Mouse (Mus musculus) embryonic facial prominence, embryonic 15.5 days (tissue): Measurements from ENCODE around the gene Cdyl2. TPM values are rescaled to one million over a fixed set of nuclear protein-coding genes. Genes with fewer than 3 reads are reported as not detected.

Source experiments
- ATAC-seq: fragments of 200-750 bp; cut with Nextera tagmentation; 2 replicates; pipeline ENCODE4 v1.8.0; 2017; ENCODE audit warnings: low read depth, moderate TSS enrichment; ENCODE audit not compliant: insufficient number of reproducible peaks, low FRiP score, low TSS enrichment
- H3K27ac ChIP-seq: fragments of 300-500 bp; sonication (generic); replicated peaks from 2 replicates; pipeline ENCODE4 v1.5.1; 2015; ENCODE audit warnings: mild to moderate bottlenecking, inconsistent platforms
- H3K27me3 ChIP-seq: fragments of 300-500 bp; sonication (generic); 2 replicates; pipeline ENCODE4 v1.6.1; 2015; ENCODE audit warnings: inconsistent platforms
- H3K36me3 ChIP-seq: fragments of 300-500 bp; sonication (generic); 2 replicates; pipeline ENCODE4 v1.6.1; 2015; ENCODE audit warnings: mild to moderate bottlenecking, inconsistent platforms
- H3K4me1 ChIP-seq: fragments of 300-500 bp; sonication (generic); 2 replicates; pipeline ENCODE4 v1.6.1; 2015; ENCODE audit warnings: inconsistent platforms
- H3K4me2 ChIP-seq: fragments of 300-500 bp; sonication (generic); replicated peaks from 2 replicates; pipeline ENCODE4 v1.6.1; 2015; ENCODE audit warnings: mild to moderate bottlenecking, inconsistent platforms
- H3K4me3 ChIP-seq: fragments of 300-500 bp; sonication (generic); replicated peaks from 2 replicates; pipeline ENCODE4 v1.5.1; 2015; ENCODE audit warnings: mild to moderate bottlenecking, inconsistent platforms
- H3K9ac ChIP-seq: fragments of 300-500 bp; sonication (generic); 2 replicates; pipeline ENCODE4 v1.6.1; 2015; ENCODE audit warnings: inconsistent platforms
- H3K9me3 ChIP-seq: fragments of 300-500 bp; sonication (generic); replicated peaks from 2 replicates; pipeline ENCODE4 v1.6.1; 2016; ENCODE audit warnings: inconsistent platforms
- WGBS: fragments of 180-500 bp; shearing (Covaris S2); methylation state at CpG from one replicate; pipeline ENCODE4 v1.1.7; 2015; 5-methylcytosine and 5-hydroxymethylcytosine counted together
- polyA plus RNA-seq: library from polyadenylated mRNA; unstranded; fragments of >200 nt; fragmentation: Nextera tagmentation; extraction: Ambion mirVana; gene quantifications from 2 replicates; pipeline ENCODE4 v1.2.1, GENCODE M21; 2015

Gene Cdyl2
- polyA plus RNA-seq, 1 experiment from 2014 or later: 9.1 TPM

- no peak for ATAC-seq
- H3K36me3 ChIP-seq: no peaks in the 10 kb centered on the region
- 54% methylated on average over 5 of the region's 5 CpGs for WGBS
- H3K4me3 ChIP-seq: no peak overlapping the region
- H3K4me2 ChIP-seq: no peak overlapping the region
- H3K27me3 ChIP-seq: no peaks in the 10 kb centered on the region
- H3K27ac ChIP-seq: no peak overlapping the region
- H3K9me3 ChIP-seq: 0 out of 2 replicates have a peak, but pooled peaks cover 10% of the 10 kb centered on the region
- no peak overlapping the region for H3K9ac ChIP-seq
- no peaks in the 10 kb centered on the region for H3K4me1 ChIP-seq
Observed at GRCm38 (mm10) chr8:116671543-116671942, 61.2 kb downstream of the Cdyl2 start.

- Histone ChIP-seq H3K27me3 (no peaks in the 10 kb centered on the region), H3K4me2 (no peak overlapping the region), H3K36me3 (no peaks in the 10 kb centered on the region), H3K9ac (no peak overlapping the region), H3K4me1 (no peaks in the 10 kb centered on the region), H3K27ac (no peak overlapping the region), H3K9me3 (0 out of 2 replicates have a peak, but pooled peaks cover 10% of the 10 kb centered on the region), H3K4me3 (no peak overlapping the region)
- ATAC-seq: no peak
- WGBS: 88% methylated on average over 7 of the region's 7 CpGs
Observed at GRCm38 (mm10) chr8:116670604-116671003, 62.2 kb downstream of the Cdyl2 start.

GRCm38 (mm10) chr8:116668977-116669376, 63.8 kb downstream of the Cdyl2 start:
- Histone ChIP-seq H3K9ac (no peak overlapping the region), H3K27me3 (no peaks in the 10 kb centered on the region), H3K4me1 (no peaks in the 10 kb centered on the region), H3K4me2 (no peak overlapping the region), H3K27ac (no peak overlapping the region), H3K36me3 (no peaks in the 10 kb centered on the region), H3K9me3 (0 out of 2 replicates have a peak, but pooled peaks cover 10% of the 10 kb centered on the region), H3K4me3 (no peak overlapping the region)
- no peak for ATAC-seq
- WGBS: 92% methylated on average over 7 of the region's 7 CpGs

- Histone ChIP-seq H3K4me1 (no peaks in the 10 kb centered on the region), H3K9me3 (0 out of 2 replicates have a peak, but pooled peaks cover 10% of the 10 kb centered on the region), H3K27me3 (no peaks in the 10 kb centered on the region), H3K36me3 (no peaks in the 10 kb centered on the region), H3K9ac (no peak overlapping the region), H3K4me3 (no peak overlapping the region), H3K4me2 (no peak overlapping the region), H3K27ac (no peak overlapping the region)
- WGBS: 81% methylated on average over 11 of the region's 11 CpGs
- ATAC-seq: no peak
Observed at GRCm38 (mm10) chr8:116666781-116667325, 65.9 kb downstream of the Cdyl2 start.

GRCm38 (mm10) chr8:116661521-116661920, 71.3 kb downstream of the Cdyl2 start:
- Histone ChIP-seq H3K9me3 (no peaks in the 10 kb centered on the region), H3K4me3 (no peak overlapping the region), H3K4me1 (no peaks in the 10 kb centered on the region), H3K36me3 (no peaks in the 10 kb centered on the region), H3K27ac (no peak overlapping the region), H3K27me3 (no peaks in the 10 kb centered on the region), H3K9ac (no peak overlapping the region), H3K4me2 (no peak overlapping the region)
- ATAC-seq: no peak
- WGBS: 59% methylated on average over 1 of the region's 1 CpGs

- ATAC-seq: no peak
Observed at GRCm38 (mm10) chr8:116656811-116657210, 76.0 kb downstream of the Cdyl2 start.

GRCm38 (mm10) chr8:116654881-116655280, 77.9 kb downstream of the Cdyl2 start:
- WGBS: 65% methylated on average over 3 of the region's 3 CpGs
- no peaks in the 10 kb centered on the region for H3K9me3 ChIP-seq
- no peaks in the 10 kb centered on the region for H3K36me3 ChIP-seq
- no peak overlapping the region for H3K4me2 ChIP-seq
- no peaks in the 10 kb centered on the region for H3K4me1 ChIP-seq
- ATAC-seq: no peak
- no peak overlapping the region for H3K9ac ChIP-seq
- no peak overlapping the region for H3K27ac ChIP-seq
- H3K27me3 ChIP-seq: no peaks in the 10 kb centered on the region
- H3K4me3 ChIP-seq: no peak overlapping the region

More at GRCm38 (mm10) chr8:116656811-116657210, 76.0 kb downstream of the Cdyl2 start:
- Histone ChIP-seq H3K4me1 (no peaks in the 10 kb centered on the region), H3K9me3 (no peaks in the 10 kb centered on the region), H3K4me2 (no peak overlapping the region), H3K27me3 (no peaks in the 10 kb centered on the region), H3K9ac (no peak overlapping the region), H3K4me3 (no peak overlapping the region), H3K27ac (no peak overlapping the region), H3K36me3 (no peaks in the 10 kb centered on the region)
- WGBS: 84% methylated on average over 3 of the region's 3 CpGs

GRCm38 (mm10) chr8:116652949-116653348, 79.8 kb downstream of the Cdyl2 start:
- H3K9me3 ChIP-seq: no peaks in the 10 kb centered on the region
- H3K36me3 ChIP-seq: no peaks in the 10 kb centered on the region
- H3K27me3 ChIP-seq: no peaks in the 10 kb centered on the region
- H3K4me2 ChIP-seq: no peak overlapping the region
- WGBS: 65% methylated on average over 4 of the region's 4 CpGs
- H3K4me1 ChIP-seq: no peaks in the 10 kb centered on the region
- H3K9ac ChIP-seq: no peak overlapping the region
- H3K27ac ChIP-seq: no peak overlapping the region
- no peak overlapping the region for H3K4me3 ChIP-seq
- no peak for ATAC-seq

GRCm38 (mm10) chr8:116649975-116650725, 82.6 kb downstream of the Cdyl2 start:
- H3K9ac ChIP-seq: no peak overlapping the region
- 75% methylated on average over 16 of the region's 16 CpGs for WGBS

GRCm38 (mm10) chr8:116645376-116645775, 87.4 kb downstream of the Cdyl2 start:
- no peaks in the 10 kb centered on the region for H3K9me3 ChIP-seq
- H3K4me3 ChIP-seq: no peak overlapping the region
- no peaks in the 10 kb centered on the region for H3K36me3 ChIP-seq
- no peaks in the 10 kb centered on the region for H3K27me3 ChIP-seq
- 74% methylated on average over 4 of the region's 4 CpGs for WGBS
- H3K9ac ChIP-seq: no peak overlapping the region
- H3K4me1 ChIP-seq: no peaks in the 10 kb centered on the region
- no peak overlapping the region for H3K4me2 ChIP-seq
- no peak overlapping the region for H3K27ac ChIP-seq
- no peak for ATAC-seq

More at GRCm38 (mm10) chr8:116649975-116650725, 82.6 kb downstream of the Cdyl2 start:
- Histone ChIP-seq H3K4me1 (no peaks in the 10 kb centered on the region), H3K9me3 (no peaks in the 10 kb centered on the region), H3K4me3 (no peak overlapping the region), H3K27me3 (no peaks in the 10 kb centered on the region), H3K4me2 (no peak overlapping the region), H3K36me3 (no peaks in the 10 kb centered on the region), H3K27ac (no peak overlapping the region)
- no peak for ATAC-seq

- no peak overlapping the region for H3K9ac ChIP-seq
- no peak overlapping the region for H3K4me2 ChIP-seq
- H3K27ac ChIP-seq: no peak overlapping the region
- WGBS: 73% methylated on average over 10 of the region's 10 CpGs
- ATAC-seq: no peak
- no peaks in the 10 kb centered on the region for H3K36me3 ChIP-seq
- no peaks in the 10 kb centered on the region for H3K4me1 ChIP-seq
- no peak overlapping the region for H3K4me3 ChIP-seq
- H3K27me3 ChIP-seq: no peaks in the 10 kb centered on the region
- no peaks in the 10 kb centered on the region for H3K9me3 ChIP-seq
Observed at GRCm38 (mm10) chr8:116640925-116641324, 91.9 kb downstream of the Cdyl2 start.
